Mouse (Mus musculus) liver, adult (tissue): ENCODE measurements around the gene Sod2.
"Not testable (repeated sequence)": the region's sequence is repeated elsewhere in the genome, so short reads cannot be mapped to it uniquely, and the experiment has no call there.

Experiments
- GATA4 ChIP-seq: IDR thresholded peaks from 2 replicates; pipeline ENCODE4 v1.6.1; 2014; ENCODE audit warnings: mild to moderate bottlenecking, low read length; ENCODE audit not compliant: insufficient replicate concordance

Gene Sod2

GRCm38 (mm10) chr17:13006546-13006945, at the start of gene Sod2:
TSS of gene Sod2 (plus strand) at chr17:13006846.
- TF ChIP-seq GATA4: not testable (repeated sequence)

- peak; percentile 59; the same call in 1 of the 2 replicates for TF ChIP-seq GATA4
These were observed 46.2 kb upstream of the Sod2 start, which contains the start of gene Acat2 for GRCm38 (mm10) chr17:12960331-12960873. TSS of gene Acat2 (minus strand) at chr17:12960747.

GRCm38 (mm10) chr17:12963476-12963875, 43.2 kb upstream of the Sod2 start:
- TF ChIP-seq GATA4: no peak

GRCm38 (mm10) chr17:12967173-12967572, 39.5 kb upstream of the Sod2 start:
- TF ChIP-seq GATA4: no peak

GRCm38 (mm10) chr17:12973851-12974250, 32.8 kb upstream of the Sod2 start:
- TF ChIP-seq GATA4: no peak

GRCm38 (mm10) chr17:12978546-12978945, 28.1 kb upstream of the Sod2 start:
- TF ChIP-seq GATA4: no peak

GRCm38 (mm10) chr17:12983988-12984387, 22.7 kb upstream of the Sod2 start:
- TF ChIP-seq GATA4: no peak

GRCm38 (mm10) chr17:12990567-12991145, 16.0 kb upstream of the Sod2 start:
- no peak for TF ChIP-seq GATA4

- TF ChIP-seq GATA4: no peak
These were observed 15.4 kb upstream of the Sod2 start for GRCm38 (mm10) chr17:12991194-12991634.

GRCm38 (mm10) chr17:12991635-12992358, 14.8 kb upstream of the Sod2 start:
- TF ChIP-seq GATA4: no peak

- TF ChIP-seq GATA4: no peak; the same call in 1 of the 2 replicates
These were observed 14.1 kb upstream of the Sod2 start for GRCm38 (mm10) chr17:12992470-12992991.

GRCm38 (mm10) chr17:12994069-12994468, 12.6 kb upstream of the Sod2 start, which contains the start of gene Wtap:
TSS of gene Wtap (minus strand) at chr17:12994169.
- TF ChIP-seq GATA4: no peak

GRCm38 (mm10) chr17:12996345-12996744, 10.3 kb upstream of the Sod2 start:
- TF ChIP-seq GATA4: no peak

GRCm38 (mm10) chr17:12997890-12998289, 8.8 kb upstream of the Sod2 start:
- TF ChIP-seq GATA4: no peak

- no peak for TF ChIP-seq GATA4
These were observed 7.6 kb upstream of the Sod2 start for GRCm38 (mm10) chr17:12999069-12999468.

- TF ChIP-seq GATA4: no peak
These were observed 338 bp downstream of the Sod2 start for GRCm38 (mm10) chr17:13006984-13007383.

GRCm38 (mm10) chr17:13007730-13008425, 1.2 kb downstream of the Sod2 start:
- TF ChIP-seq GATA4: peak; percentile 31; the same call in 1 of the 2 replicates
